In the genomic region with DNA sequence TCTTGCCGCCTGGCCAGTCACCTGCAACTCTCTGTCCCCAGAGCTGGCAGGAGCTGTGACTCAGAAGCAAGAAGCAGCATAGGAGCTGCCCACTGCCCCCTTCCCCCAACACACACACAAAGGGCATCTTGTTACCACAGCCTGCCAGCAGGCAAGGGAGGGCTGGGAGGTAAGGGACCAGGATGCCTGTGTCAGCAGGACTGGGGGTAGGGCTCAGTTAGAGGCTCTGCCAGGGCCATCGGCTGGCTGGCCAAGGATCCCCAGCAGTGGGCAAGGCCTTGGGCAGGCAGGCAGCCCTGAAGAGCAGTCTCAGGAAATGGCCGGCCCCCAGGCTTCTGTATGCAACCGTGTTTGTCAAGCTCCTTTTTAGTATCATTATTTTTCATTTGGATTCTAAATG, we compare ENCODE assay signal across 8 mouse cellular contexts.
DNase-seq lines count a peak whose midpoint lies in the region; ATAC-seq lines count a peak whose summit lies in the region.

No protein-coding gene starts in this region.

- 41% methylated on average over 4 of the region's 4 CpGs for WGBS in heart, embryonic 16.5 days
- WGBS in midbrain, embryonic 14.5 days = 49% methylated on average over 4 of the region's 4 CpGs

- peak overlapping the region; percentile 53 for H3K9ac ChIP-seq in heart, embryonic 16.5 days (ENCODE audit: low read length)
- no peak overlapping the region for H3K9ac ChIP-seq in midbrain, embryonic 14.5 days (replicated peaks; ENCODE audit: low read length)

- peak; percentile 30 for DNase-seq in 416B (ENCODE audit: low read depth)
- peak; percentile 79 for DNase-seq in adrenal gland, postnatal 10 days
- peak; percentile 80 for DNase-seq in fibroblast of lung, adult 2 months (ENCODE audit: low read depth)
- DNase-seq in kidney, postnatal 25 days = peak; percentile 47 to 85
- DNase-seq in midbrain, embryonic 14.5 days = peak; percentile 64
- DNase-seq in thymus, postnatal 10 days (ENCODE audit: low spot score in 2 of 2) = no peak

- no peaks in the 10 kb centered on the region; the same call in 1 of the 2 replicates for H3K9me3 ChIP-seq in heart, embryonic 16.5 days (replicated peaks; ENCODE audit: control insufficient read depth, low read length)
- no peaks in the 10 kb centered on the region for H3K9me3 ChIP-seq in midbrain, embryonic 14.5 days (ENCODE audit: control insufficient read depth, low read length)

- H3K4me2 ChIP-seq in heart, embryonic 16.5 days (ENCODE audit: low read depth, low read length) = no peak overlapping the region
- no peak overlapping the region for H3K4me2 ChIP-seq in midbrain, embryonic 14.5 days (ENCODE audit: low read length)

- ATAC-seq in heart, embryonic 16.5 days (replicated peaks; ENCODE audit: extremely low read depth, insufficient read depth, low FRiP score) = peak; percentile 46; the same call in 1 of the 2 replicates
- ATAC-seq in midbrain, embryonic 14.5 days (ENCODE audit: low FRiP score, low TSS enrichment) = peak; percentile 67
- ATAC-seq in erythroblast, adult 5-6 weeks (replicated peaks; ENCODE audit: low FRiP score, poor library complexity, severe bottlenecking) = no peak

- H3K4me1 ChIP-seq in heart, embryonic 16.5 days (ENCODE audit: control insufficient read depth, insufficient read depth, low read length) = peaks cover 20% of the 10 kb centered on the region
- H3K4me1 ChIP-seq in midbrain, embryonic 14.5 days (ENCODE audit: control insufficient read depth, insufficient read depth, low read length) = peaks cover 13% of the 10 kb centered on the region

- H3K4me3 ChIP-seq in heart, embryonic 16.5 days (ENCODE audit: low read length) = no peak overlapping the region
- no peak overlapping the region for H3K4me3 ChIP-seq in midbrain, embryonic 14.5 days (replicated peaks; ENCODE audit: low read depth, low read length)

- peak overlapping the region; percentile 64; the same call in 1 of the 2 replicates for H3K27ac ChIP-seq in heart, embryonic 16.5 days (ENCODE audit: low read length)
- H3K27ac ChIP-seq in midbrain, embryonic 14.5 days (replicated peaks; ENCODE audit: low read depth, low read length) = peak overlapping the region; percentile 26

- H3K27me3 ChIP-seq in heart, embryonic 16.5 days (ENCODE audit: control insufficient read depth, insufficient read depth, low read length) = no peaks in the 10 kb centered on the region
- no peaks in the 10 kb centered on the region for H3K27me3 ChIP-seq in midbrain, embryonic 14.5 days (ENCODE audit: control insufficient read depth, insufficient read depth, low read length)

- 0 out of 2 replicates have a peak, but pooled peaks cover 2% of the 10 kb centered on the region for H3K36me3 ChIP-seq in heart, embryonic 16.5 days (ENCODE audit: control insufficient read depth, insufficient read depth)
- no peaks in the 10 kb centered on the region for H3K36me3 ChIP-seq in midbrain, embryonic 14.5 days (ENCODE audit: control insufficient read depth, insufficient read depth, low read length)

Comparison
In these comparisons a context has a peak if more than half of its experiments do, and no peak if none do; other contexts are left out.
1. DNase-seq: peak in 416B (single experiment), adrenal gland, postnatal 10 days (single experiment), fibroblast of lung, adult 2 months (single experiment), kidney, postnatal 25 days (2 of 2) and midbrain, embryonic 14.5 days (single experiment); none in thymus, postnatal 10 days (0 of 2).